Mouse (Mus musculus) liver, embryonic 14.5 days (tissue): ENCODE data around the gene Plac9a. TPM values are rescaled to one million over a fixed set of nuclear protein-coding genes. Genes with fewer than 3 reads are reported as not detected.

ENCODE experiments used
- ATAC-seq: fragments of 200-750 bp; cut with Nextera tagmentation; 2 replicates; pipeline ENCODE4 v1.8.0; 2017; ENCODE audit warnings: moderate number of reproducible peaks, mild to moderate bottlenecking, moderate library complexity; ENCODE audit not compliant: insufficient read depth
- DNase-seq, 3 experiments: peaks; one replicate each; pipeline ENCODE4 v3.0.0-alpha.2; 2012 to 2013; ENCODE audit warnings: low read depth in 3 of 3, low spot score in 3 of 3
- H3K27ac ChIP-seq: fragments of 300-500 bp; sonication (generic); 2 replicates; pipeline ENCODE4 v1.5.1; 2014; ENCODE audit warnings: moderate library complexity, mild to moderate bottlenecking, control low read depth, inconsistent platforms
- H3K27me3 ChIP-seq: fragments of 300-500 bp; sonication (generic); 2 replicates; pipeline ENCODE4 v1.6.1; 2014; ENCODE audit warnings: mild to moderate bottlenecking, low read length, moderate library complexity; ENCODE audit not compliant: control insufficient read depth, insufficient read depth
- H3K36me3 ChIP-seq: fragments of 300-500 bp; sonication (generic); replicated peaks from 2 replicates; pipeline ENCODE4 v1.6.1; 2014; ENCODE audit warnings: low read depth; ENCODE audit not compliant: control insufficient read depth, insufficient read depth
- H3K4me1 ChIP-seq, 2 experiments: fragments of 200-500 bp in 1 of 2; fragments of 300-500 bp in 1 of 2; sonication (generic) in 1 of 2; replicated peaks; 2 replicates each; pipeline ENCODE4 v1.6.1; 2012 to 2014; ENCODE audit warnings: antibody characterized with exemption in 1 of 2, inconsistent platforms in 1 of 2, low read length in 1 of 2; ENCODE audit not compliant: control insufficient read depth in 2 of 2, insufficient read depth in 2 of 2
- H3K4me2 ChIP-seq: fragments of 300-500 bp; sonication (generic); 2 replicates; pipeline ENCODE4 v1.6.1; 2014; ENCODE audit warnings: low read depth, mild to moderate bottlenecking, control low read depth, moderate library complexity
- H3K4me3 ChIP-seq, 2 experiments: fragments of 200-500 bp in 1 of 2; fragments of 300-500 bp in 1 of 2; sonication (generic) in 1 of 2; 2 replicates each; pipeline ENCODE4 v1.5.1; 2012 to 2014; ENCODE audit warnings: low read depth in 2 of 2, low read length in 2 of 2, mild to moderate bottlenecking in 2 of 2, control low read depth in 1 of 2, inconsistent platforms in 1 of 2, moderate library complexity in 1 of 2; ENCODE audit not compliant: insufficient read depth in 1 of 2
- H3K9ac ChIP-seq: fragments of 300-500 bp; sonication (generic); replicated peaks from 2 replicates; pipeline ENCODE4 v1.6.1; 2014; ENCODE audit warnings: mild to moderate bottlenecking, control low read depth, moderate library complexity
- H3K9me3 ChIP-seq: fragments of 300-500 bp; sonication (generic); 2 replicates; pipeline ENCODE4 v1.6.1; 2016; ENCODE audit warnings: low read length, mixed read lengths; ENCODE audit not compliant: control insufficient read depth
- CTCF ChIP-seq: IDR thresholded peaks from 2 replicates; pipeline ENCODE4 v1.5.1; 2016; ENCODE audit warnings: antibody characterized with exemption, low read depth, control low read depth
- EP300 ChIP-seq: IDR thresholded peaks from 2 replicates; pipeline ENCODE4 v1.6.1; 2016; ENCODE audit warnings: antibody characterized with exemption, low read depth
- WGBS: fragments of 180-500 bp; shearing (Covaris S2); extraction: QIAGEN DNeasy Blood & Tissue Kit; methylation state at CpG from one replicate; pipeline ENCODE4 v1.1.7; 2014; ENCODE audit not compliant: insufficient replicate concordance; 5-methylcytosine and 5-hydroxymethylcytosine counted together
- polyA plus RNA-seq, 2 experiments: library from polyadenylated mRNA; depleted of rRNA in 1 of 2; stranded (reverse) in 1 of 2; unstranded in 1 of 2; fragments of >200 nt; fragmentation: Nextera tagmentation in 1 of 2; extraction: Ambion mirVana in 1 of 2; gene quantifications; 2 replicates each; pipeline versions ENCODE4 v1.2.1 to v1.2.3; 2012 to 2014

The Plac9a gene
- polyA plus RNA-seq, 2 experiments = 0.21 TPM; not detected in 1

GRCm38 (mm10) chr14:25846516-25846915 lies 56.4 kb downstream of the Plac9a start:
- 61% methylated on average over 8 of the region's 8 CpGs for WGBS
- no peak overlapping the region for H3K9ac ChIP-seq
- no peak overlapping the region for H3K27ac ChIP-seq
- DNase-seq (no peak), ATAC-seq (no peak)
- TF ChIP-seq EP300 (no peak), CTCF (no peak)
- no peak overlapping the region for H3K4me3 ChIP-seq
- no peaks in the 10 kb centered on the region for H3K27me3 ChIP-seq
- H3K36me3 ChIP-seq = no peaks in the 10 kb centered on the region
- peaks cover 0 to 6% of the 10 kb centered on the region in 2 experiments; a peak in 3 of 4 replicates for H3K4me1 ChIP-seq
- H3K9me3 ChIP-seq = no peaks in the 10 kb centered on the region
- no peak overlapping the region for H3K4me2 ChIP-seq

- Histone ChIP-seq H3K4me1 (peaks cover 0 to 6% of the 10 kb centered on the region in 2 experiments; a peak in 3 of 4 replicates), H3K27ac (no peak overlapping the region), H3K9ac (no peak overlapping the region), H3K9me3 (no peaks in the 10 kb centered on the region), H3K4me2 (no peak overlapping the region), H3K4me3 (no peak overlapping the region), H3K27me3 (no peaks in the 10 kb centered on the region), H3K36me3 (no peaks in the 10 kb centered on the region)
- ATAC-seq (no peak), DNase-seq (no peak)
- 72% methylated on average over 6 of the region's 6 CpGs for WGBS
- TF ChIP-seq EP300 = no peak
- TF ChIP-seq CTCF = no peak
These were observed 57.0 kb downstream of the Plac9a start for GRCm38 (mm10) chr14:25845832-25846383.

DNA sequence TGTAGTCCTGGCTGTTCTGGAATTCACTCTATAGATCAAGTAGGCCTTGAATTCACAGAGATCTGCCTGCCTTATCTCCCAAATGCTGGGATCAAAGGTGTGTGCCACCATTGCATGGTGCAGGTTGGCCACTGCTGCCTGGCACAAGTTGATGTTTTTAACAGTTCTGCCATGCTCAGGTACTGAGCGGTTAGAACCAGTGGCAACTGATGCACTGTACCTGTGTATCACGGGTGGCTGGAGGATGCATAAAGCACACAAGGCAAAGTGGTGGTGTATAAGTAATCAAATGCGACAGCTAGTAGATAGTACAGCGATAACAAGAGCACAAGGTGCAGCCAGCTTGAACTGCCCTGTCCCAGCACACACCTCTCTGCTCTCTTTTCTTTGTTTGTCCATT lies 58.5 kb downstream of the Plac9a start:
- 73% methylated on average over 4 of the region's 4 CpGs for WGBS
- H3K4me3 ChIP-seq = no peak overlapping the region
- H3K9me3 ChIP-seq = no peaks in the 10 kb centered on the region
- no peaks in the 10 kb centered on the region for H3K27me3 ChIP-seq
- H3K27ac ChIP-seq = no peak overlapping the region
- H3K4me1 ChIP-seq = peaks cover 0 to 6% of the 10 kb centered on the region in 2 experiments; a peak in 3 of 4 replicates
- DNase-seq (no peak), ATAC-seq (no peak)
- H3K4me2 ChIP-seq = no peak overlapping the region
- TF ChIP-seq CTCF = no peak
- no peak for TF ChIP-seq EP300
- H3K36me3 ChIP-seq = no peaks in the 10 kb centered on the region
- H3K9ac ChIP-seq = no peak overlapping the region

- TF ChIP-seq EP300 = no peak
- no peak for TF ChIP-seq CTCF
- Histone ChIP-seq H3K4me1 (peaks cover 0 to 6% of the 10 kb centered on the region in 2 experiments; a peak in 3 of 4 replicates), H3K36me3 (no peaks in the 10 kb centered on the region), H3K9me3 (no peaks in the 10 kb centered on the region), H3K4me3 (peak overlapping the region; percentile 73 to 74), H3K9ac (peak overlapping the region; percentile 67; the same call in 1 of the 2 replicates), H3K27ac (no peak overlapping the region), H3K27me3 (no peaks in the 10 kb centered on the region), H3K4me2 (peak overlapping the region; percentile 89)
- WGBS = 2% methylated on average over 12 of the region's 12 CpGs
- ATAC-seq = no peak
- DNase-seq = no peak
These were observed 60.3 kb downstream of the Plac9a start for GRCm38 (mm10) chr14:25842688-25843003.

GRCm38 (mm10) chr14:25841991-25842687 lies 60.8 kb downstream of the Plac9a start, which contains the start of gene Anxa11:
TSS of gene Anxa11 (plus strand) at chr14:25842156.
- no peaks in the 10 kb centered on the region for H3K27me3 ChIP-seq
- DNase-seq = peak; percentile 53 to 65 (median 59)
- peak within 1 kb of the TSS; percentile 67 for H3K9ac ChIP-seq
- H3K9me3 ChIP-seq = no peaks in the 10 kb centered on the region
- H3K27ac ChIP-seq = no peak within 1 kb of the TSS
- H3K4me2 ChIP-seq = peak within 1 kb of the TSS; percentile 89
- under 1% methylated on average over 54 of the region's 54 CpGs for WGBS
- TF ChIP-seq CTCF = no peak
- TF ChIP-seq EP300 = no peak
- H3K4me1 ChIP-seq = peaks cover 0 to 6% of the 10 kb centered on the region in 2 experiments; a peak in 3 of 4 replicates
- peak within 1 kb of the TSS; percentile 73 to 74 for H3K4me3 ChIP-seq
- ATAC-seq = peak; percentile 85
- no peaks in the 10 kb centered on the region for H3K36me3 ChIP-seq
